Mouse (Mus musculus) kidney, adult 8-10 months (tissue): Measurements from ENCODE around the gene Spata21.
"Not testable (repeated sequence)": the region's sequence is repeated elsewhere in the genome, so short reads cannot be mapped to it uniquely, and the experiment has no call there.

Experiments
- DNase-seq, 2 experiments: peaks; one replicate each; pipeline ENCODE4 v3.0.0; 2022

The Spata21 gene

GRCm38 (mm10) chr4:141131531-141132061 is 43.5 kb downstream of the Spata21 start:
- DNase-seq: peak; percentile 67 to 83

- peak in 1 of 2 experiments; percentile 35 for DNase-seq
These were observed 44.1 kb downstream of the Spata21 start for GRCm38 (mm10) chr4:141132191-141132590.

DNA sequence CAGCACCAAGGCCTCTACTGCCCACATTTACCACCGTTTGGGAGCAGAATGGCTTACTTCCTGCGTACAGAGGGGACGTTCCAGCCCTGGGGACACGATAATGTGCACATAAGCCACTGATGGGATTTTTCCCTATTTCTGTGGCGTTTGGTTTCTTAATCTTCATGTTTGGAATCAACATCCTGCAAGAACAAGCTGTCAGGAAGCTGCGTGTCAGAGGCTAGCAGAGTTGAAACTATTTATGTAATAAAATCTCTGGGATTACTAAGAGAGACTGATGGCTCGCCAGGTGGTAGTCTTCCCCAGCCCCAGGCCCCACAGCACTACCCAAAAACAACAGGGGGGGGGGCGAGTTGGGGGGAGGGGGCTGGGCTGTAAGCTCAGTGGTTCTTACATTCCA is 45.1 kb downstream of the Spata21 start:
- DNase-seq: no peak

- peak; percentile 57 to 69 for DNase-seq
These were observed 45.9 kb downstream of the Spata21 start for GRCm38 (mm10) chr4:141134031-141134441.

DNA sequence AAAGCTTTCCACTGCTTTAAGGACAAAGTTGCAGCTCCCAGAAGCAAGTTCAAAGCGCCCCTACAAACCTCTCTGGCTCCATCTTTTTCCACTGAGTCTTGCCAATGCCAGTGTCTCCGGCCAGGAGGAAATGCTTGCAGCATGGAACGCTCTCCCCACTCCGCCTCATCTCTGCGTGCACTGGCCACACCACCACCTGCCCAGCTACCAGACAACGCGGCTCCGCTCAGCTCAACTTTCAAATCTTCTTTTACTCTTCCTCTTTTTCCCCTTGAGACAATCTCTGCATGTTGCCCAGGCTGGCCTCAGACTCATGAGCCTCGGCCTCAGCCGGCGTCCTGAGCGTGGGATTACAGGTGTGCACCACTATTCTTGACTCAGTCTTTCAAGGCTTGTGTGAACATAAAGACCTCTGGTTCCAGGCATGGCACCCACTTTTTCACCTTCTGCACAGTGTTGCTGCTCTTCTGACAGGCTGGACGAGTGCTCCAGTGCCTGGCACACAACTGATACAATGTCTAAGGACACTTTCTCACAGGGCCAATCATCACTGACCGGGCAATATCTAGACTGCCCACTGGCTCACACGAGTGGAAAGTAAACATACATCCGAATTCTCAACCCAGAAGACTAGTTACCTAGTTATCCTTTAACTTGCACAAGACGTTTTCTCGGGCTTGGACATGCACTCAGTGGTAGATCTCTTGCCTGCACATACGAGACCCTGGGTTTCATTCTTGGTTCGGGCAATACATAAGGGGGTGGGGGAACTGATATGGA is 46.8 kb downstream of the Spata21 start:
- peak in 1 of 2 experiments; percentile 29 for DNase-seq

DNA sequence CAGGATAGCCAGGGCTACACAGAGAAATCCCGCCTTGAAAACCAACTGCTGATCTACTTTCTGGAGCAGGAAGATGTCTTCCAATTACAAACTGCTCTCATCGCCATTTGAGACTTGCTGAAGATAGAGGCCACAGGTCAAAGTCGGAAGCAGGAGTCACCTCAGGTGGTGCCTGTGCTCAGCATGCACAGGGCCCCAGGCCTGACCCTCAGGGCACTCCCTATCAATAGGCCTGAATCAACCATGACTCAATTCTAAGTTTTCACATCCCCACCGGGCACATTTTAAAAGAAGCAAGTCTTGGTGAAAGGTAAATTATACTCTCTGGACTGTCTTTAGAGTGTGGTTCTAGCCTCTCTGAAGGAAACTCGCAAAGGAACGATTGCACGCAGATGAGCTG is 48.0 kb downstream of the Spata21 start:
- no peak for DNase-seq

DNA sequence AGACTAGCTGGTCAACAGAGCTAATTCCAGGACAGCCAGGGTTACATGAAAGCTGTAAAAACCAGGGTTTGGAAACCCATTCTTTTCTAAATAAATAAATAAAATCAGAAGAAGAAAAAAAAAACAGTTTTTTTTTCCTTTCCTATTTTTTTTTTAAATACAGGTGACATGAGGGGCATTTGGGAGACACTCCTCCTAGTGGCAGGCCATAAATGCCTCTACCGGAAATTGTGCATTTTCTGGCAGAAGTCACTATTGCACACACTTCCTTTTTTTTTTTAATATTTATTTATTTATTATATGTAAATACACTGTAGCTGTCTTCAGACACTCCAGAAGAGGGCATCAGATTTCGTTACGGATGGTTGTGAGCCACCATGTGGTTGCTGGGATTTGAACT is 49.6 kb downstream of the Spata21 start:
- not testable (repeated sequence) for DNase-seq

- peak; percentile 68 to 75 for DNase-seq
These were observed 50.4 kb downstream of the Spata21 start for GRCm38 (mm10) chr4:141138425-141139115.

GRCm38 (mm10) chr4:141139116-141139970 is 51.2 kb downstream of the Spata21 start, which contains the start of gene Szrd1:
Gene Szrd1, minus strand, starts transcription at chr4:141139775.
- peak; percentile 99 for DNase-seq

GRCm38 (mm10) chr4:141140354-141140753 is 52.2 kb downstream of the Spata21 start:
- DNase-seq: not testable (repeated sequence)

GRCm38 (mm10) chr4:141140967-141141366 is 52.8 kb downstream of the Spata21 start:
- no peak for DNase-seq

GRCm38 (mm10) chr4:141142285-141142811 is 54.2 kb downstream of the Spata21 start:
- DNase-seq: peak; percentile 79 to 87

DNA sequence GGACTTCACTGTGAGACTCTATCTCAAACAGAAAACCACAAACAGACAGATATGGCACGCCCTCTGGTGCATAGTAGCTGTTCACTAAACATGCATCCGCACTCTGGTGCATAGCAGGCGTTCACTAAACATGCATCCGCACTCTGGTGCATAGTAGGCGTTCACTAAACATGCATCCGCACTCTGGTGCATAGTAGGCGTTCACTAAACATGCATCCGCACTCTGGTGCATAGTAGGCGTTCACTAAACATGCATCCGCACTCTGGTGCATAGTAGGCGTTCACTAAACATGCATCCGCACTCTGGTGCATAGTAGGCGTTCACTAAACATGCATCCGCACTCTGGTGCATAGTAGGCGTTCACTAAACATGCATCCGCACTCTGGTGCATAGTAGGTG is 57.0 kb downstream of the Spata21 start:
- DNase-seq: not testable (repeated sequence)

GRCm38 (mm10) chr4:141146491-141147033 is 58.4 kb downstream of the Spata21 start:
- DNase-seq: no peak

GRCm38 (mm10) chr4:141147112-141148008 is 59.2 kb downstream of the Spata21 start, which contains the start of gene Fbxo42:
Gene Fbxo42, plus strand, starts transcription at chr4:141147913.
- DNase-seq: peak; percentile 90 to 94

DNA sequence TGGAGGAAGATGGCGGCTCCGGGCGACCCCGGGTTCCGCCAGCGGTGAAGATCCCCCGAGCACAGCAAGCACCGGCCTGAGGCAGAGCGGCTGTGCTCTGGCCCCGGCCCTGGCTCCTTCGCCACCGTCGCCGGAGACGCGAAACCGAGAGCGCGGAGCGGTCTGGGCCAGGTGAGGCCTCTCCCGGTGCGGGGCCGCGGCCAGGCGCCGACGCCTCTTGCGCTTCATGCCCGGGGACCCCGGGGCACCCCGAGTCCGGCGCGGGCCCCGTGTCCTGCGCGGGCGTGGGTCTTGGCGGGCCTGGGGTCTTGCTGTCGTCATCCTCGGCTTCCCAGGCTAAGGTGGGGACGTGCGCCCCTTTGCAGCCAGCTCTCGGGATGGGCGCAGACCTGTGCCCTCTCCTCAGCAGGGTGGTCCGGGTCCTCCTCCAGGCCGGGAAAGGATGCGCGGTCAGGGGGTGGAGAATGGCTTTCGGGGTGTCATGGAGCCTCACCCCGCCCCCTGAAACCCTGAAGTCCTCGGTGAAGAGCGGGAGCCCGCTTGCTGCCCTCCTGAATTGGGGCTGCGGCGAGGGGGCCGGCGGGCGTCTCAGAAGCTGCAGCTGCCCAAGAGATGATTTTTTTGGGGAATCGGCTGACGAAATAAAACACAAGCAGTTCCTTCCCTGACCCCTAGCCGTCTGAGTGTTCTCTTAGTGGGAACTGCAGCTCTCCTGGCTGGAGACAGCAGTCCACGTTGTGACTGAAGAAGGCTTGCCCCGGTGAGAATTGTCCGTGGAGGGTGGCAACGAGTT is 60.1 kb downstream of the Spata21 start:
- DNase-seq: no peak

DNA sequence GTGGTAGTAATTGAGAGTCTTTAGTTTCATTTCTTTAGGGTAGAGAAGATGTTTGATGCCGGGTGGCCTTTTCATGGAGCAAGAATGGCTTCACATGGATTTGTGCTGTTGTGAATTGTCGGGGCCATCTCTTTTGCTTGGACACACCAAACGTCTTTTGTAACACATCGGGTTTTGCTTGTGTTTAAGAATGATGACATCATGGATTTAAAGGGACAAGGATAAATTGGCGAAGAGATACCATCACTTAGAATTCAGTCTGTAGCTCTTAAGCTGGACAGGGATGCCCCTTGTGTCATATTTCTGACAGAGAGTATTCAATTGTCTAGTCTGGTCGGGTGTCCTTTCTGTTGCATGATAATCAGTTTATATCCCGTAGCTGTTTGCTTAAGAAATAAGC is 61.0 kb downstream of the Spata21 start:
- DNase-seq: no peak

- no peak for DNase-seq
These were observed 69.4 kb downstream of the Spata21 start for GRCm38 (mm10) chr4:141157485-141157884.

DNA sequence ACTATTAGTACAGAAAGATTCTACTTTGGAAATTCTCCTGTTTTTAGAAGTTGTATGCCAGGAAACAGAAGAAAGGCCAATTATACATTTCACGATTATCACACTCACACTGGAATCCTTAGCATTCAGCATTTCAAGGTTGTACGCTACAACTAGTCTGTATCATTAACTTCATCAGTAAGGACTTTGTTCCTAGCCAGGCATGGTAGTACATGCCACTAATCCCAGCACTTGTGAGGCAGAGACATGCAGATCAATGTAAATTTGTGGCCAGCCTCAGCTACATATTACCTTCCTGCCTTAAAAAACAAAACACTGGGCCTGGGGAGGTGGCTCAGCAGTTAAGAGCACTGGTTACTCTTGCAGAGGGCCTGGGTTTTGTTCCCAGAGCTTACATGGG is 70.5 kb downstream of the Spata21 start:
- DNase-seq: no peak

GRCm38 (mm10) chr4:141159093-141159492 is 71.0 kb downstream of the Spata21 start:
- DNase-seq: no peak
